Mouse (Mus musculus) cerebral cortex, adult 2 months (tissue): ENCODE results near the gene Tmem116.

Source experiments
- WGBS: fragments of 180-500 bp; shearing (Covaris S2); methylation state at CpG from one replicate; pipeline ENCODE4 v1.1.7; 2018; 5-methylcytosine and 5-hydroxymethylcytosine counted together

Tmem116 gene

DNA sequence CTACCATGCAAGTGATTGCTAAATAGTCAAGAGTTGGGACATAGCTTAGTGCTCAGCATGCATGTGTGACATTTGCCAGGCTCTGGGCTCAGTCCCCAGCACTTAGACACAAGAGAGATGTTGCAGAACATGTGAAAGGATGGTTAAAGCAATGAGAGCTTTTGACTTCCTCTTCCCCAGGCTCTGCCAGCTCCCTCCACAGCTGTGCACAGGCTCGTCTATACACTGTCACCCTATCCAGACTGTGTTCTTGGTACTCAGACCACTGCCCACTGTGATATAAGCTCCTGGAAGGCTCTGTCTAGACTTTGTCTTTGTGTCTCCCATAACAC is 10.4 kb downstream of the Tmem116 start:
- WGBS: 41% methylated on average over 1 of the region's 1 CpGs

DNA sequence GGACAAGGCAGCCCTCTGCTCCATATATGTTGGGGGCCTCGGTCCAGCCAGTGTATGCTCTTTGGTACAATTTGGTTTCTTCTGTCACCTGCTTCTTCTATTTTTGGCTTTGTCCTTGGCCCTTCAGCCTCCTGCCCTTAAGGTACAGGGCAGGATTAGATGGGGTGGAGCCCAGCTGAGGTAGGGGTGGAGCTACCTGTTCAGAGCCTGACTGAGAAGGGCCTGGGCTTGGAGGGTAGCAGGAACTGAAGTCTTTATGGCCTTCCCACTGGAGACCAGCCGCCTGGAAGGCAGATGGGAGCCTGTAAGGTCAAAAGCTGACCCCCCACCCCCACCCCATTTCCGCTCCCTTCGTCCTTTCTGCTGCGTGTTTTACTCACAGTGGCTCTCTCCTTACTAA is 11.3 kb downstream of the Tmem116 start:
- 83% methylated on average over 5 of the region's 5 CpGs for WGBS

DNA sequence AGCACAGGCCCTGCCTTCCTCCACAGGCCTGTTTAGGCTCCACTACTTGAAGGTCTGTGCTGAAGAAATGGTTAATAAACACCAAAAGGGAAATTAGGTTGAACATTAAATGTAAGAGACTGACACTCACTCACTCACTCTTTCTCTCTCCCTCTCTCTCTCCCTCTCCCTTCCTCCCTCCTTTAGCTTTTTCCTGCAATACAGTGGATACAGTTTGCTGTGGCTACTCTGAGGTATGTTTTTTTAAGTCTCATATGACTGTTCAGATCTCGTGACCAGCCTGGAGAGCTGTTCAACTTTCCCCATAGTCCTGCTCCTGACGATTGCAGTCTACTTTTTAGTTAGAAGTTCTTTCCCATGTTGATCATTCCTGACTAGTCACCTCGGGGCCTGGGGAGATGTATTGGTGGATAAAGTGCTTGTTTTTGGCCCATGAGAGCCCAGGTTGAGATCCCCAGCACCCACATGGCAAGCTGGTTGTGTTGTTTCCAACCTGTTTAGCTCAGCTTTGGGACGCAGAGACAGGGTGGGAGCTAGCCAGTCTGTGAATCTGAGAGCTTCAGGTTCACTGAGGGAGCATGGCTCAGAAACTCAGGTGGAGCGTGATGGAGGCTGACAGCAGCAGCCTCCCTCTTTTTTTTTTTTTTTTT is 12.0 kb downstream of the Tmem116 start:
- 78% methylated on average over 5 of the region's 5 CpGs for WGBS

DNA sequence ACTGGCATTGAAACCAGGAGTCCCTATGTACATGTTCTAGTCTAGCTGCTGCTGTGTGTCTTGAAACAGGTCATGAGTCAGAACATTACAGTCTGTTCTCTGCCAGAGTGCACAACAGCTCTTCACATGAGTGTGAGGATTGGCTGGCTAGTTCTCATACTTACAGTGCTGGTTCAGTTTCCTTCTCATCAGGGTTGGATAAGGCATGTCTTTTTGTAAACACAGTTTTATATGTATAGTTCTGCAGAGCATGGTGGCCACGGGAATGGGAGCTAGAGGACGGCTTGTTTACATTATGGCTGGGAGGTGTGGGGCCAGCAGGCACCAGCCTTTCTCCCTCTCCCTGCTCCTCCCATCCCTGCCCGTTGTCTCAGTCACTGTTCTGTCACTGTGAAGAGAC is 17.9 kb downstream of the Tmem116 start:
- WGBS: 62% methylated on average over 3 of the region's 3 CpGs

- 88% methylated on average over 2 of the region's 2 CpGs for WGBS
These were observed 20.7 kb downstream of the Tmem116 start for GRCm38 (mm10) chr5:121472411-121472810.

DNA sequence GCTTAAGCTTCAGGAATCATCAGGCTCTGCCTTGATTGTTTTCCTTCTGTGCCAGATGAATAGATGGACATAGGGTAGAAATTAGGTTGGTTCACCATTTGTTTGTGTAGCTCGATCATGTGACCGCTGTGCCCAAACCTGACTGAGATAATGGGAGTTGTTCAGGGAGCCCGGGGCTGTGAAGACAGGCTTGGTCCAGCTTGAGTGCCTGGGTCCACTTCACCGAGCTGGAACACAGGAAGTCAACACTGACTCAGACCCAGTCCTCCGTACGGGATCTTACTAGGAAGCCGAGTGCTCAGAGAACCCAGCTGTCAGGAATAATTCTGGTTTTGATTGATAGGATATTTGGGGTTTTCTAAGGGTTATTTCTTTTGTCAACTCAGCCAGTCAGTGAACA is 22.9 kb downstream of the Tmem116 start:
- WGBS: 77% methylated on average over 7 of the region's 7 CpGs

- WGBS: 89% methylated on average over 1 of the region's 1 CpGs
These were observed 24.3 kb downstream of the Tmem116 start for GRCm38 (mm10) chr5:121476040-121476439.

DNA sequence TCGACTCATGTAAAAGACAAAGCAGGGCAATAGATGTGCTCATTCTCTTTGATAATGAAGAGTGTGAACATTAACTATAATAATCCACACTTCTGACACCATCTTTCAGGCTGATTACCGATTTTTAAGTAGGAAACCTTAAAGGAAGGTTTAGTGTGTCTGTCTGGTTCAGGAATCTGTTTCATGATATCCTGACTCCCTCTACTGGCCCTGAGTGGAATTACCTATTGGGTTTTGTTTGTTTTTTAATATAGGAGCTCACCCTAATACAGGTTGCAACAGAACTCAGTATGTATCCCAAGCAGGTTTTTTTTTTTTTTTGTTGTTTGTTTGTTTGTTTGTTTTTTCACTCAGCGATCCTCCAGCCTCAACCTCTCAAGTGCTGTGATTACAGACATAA is 26.0 kb downstream of the Tmem116 start:
- WGBS: 28% methylated on average over 3 of the region's 3 CpGs

DNA sequence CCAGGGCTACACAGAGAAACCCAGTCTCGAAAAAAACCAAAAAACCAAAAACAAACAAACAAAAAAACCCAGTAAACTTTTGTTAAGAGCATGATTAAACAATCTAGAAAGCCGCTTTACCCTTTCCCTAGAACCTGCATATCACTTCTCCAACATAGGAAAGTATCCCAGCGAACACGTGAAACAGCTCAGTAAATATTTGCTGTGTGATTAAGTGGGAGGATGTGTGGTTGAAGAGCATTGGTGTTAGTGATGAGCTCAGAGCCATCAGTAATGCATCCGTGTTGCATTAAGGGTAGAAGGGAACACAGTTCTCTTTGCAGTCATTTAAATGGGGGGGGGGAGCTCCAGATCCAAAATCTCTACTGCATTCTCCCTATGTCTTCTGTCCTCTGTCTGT is 33.1 kb downstream of the Tmem116 start:
- WGBS: 91% methylated on average over 5 of the region's 5 CpGs

DNA sequence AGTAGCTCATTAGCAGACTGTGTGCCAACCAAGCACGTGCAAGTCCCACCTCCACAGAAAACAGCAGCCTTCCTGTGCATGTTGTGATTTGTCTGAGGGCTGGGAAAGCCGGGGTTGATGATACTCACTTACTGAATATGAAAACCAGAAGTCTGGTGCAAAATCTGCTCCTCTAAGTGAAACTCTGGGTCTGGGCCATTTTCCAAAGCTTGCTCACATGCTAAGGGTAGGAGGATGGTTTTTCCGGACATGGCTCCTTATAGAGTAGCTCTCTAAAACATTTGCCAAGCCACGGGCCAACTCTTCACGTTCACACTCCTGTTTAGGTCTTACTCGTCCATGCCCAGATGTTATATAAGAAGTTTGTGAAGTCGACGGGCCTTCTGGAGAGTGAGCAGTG is 41.6 kb downstream of the Tmem116 start:
- WGBS: 45% methylated on average over 8 of the region's 8 CpGs

- 74% methylated on average over 7 of the region's 7 CpGs for WGBS
These were observed 49.0 kb downstream of the Tmem116 start for GRCm38 (mm10) chr5:121500719-121501118.

DNA sequence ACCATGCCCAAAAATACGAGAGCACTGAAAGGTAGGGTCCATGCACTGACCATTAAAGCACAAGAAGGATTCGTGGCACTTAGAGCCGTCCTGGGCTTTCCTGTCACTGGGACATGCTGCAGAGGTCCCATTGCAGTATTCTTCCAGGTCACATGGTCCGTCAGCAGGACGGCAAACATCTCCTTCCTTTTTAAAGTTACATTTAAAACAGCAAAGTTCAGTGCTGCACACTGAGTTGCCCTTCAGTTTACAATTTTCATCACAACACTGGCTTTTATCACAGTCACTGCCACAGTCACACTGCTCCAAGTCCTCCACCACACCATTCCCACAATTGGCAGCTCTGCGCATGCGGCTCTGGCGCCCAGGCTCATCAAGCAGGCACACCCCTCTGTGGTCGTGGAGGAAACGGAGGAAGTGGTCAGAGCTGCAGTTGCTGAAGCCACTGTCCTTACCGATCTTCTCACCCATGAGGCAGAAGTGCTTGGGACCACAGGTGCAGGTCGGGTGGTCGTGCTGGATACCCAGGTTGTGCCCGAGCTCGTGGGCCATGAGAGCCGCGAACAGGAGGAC is 49.8 kb downstream of the Tmem116 start:
- 70% methylated on average over 11 of the region's 17 CpGs for WGBS

DNA sequence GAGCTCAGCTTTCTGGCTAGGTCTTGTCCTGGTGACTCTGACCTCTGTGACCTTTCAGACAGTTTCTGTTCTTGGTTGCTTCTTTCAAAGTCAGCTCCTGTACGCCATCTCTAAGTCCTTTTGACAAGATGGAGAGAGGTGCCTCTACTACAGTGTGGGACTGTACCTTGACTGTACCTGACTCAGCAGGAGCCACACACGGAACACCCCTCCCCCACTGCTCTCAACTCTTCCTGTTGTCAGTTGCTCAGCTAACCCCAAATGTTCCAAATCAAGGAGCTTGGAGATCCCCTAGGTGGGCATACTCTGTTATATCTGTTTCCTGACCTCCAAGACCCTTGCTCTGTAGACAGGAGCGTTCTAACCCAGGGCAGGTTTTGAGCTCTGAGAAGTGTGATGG is 51.5 kb downstream of the Tmem116 start, which contains the start of gene Adam1b:
Adam1b (minus strand) TSS at position 205 of the 400 bp plus-strand sequence.
- WGBS: 93% methylated on average over 3 of the region's 3 CpGs

DNA sequence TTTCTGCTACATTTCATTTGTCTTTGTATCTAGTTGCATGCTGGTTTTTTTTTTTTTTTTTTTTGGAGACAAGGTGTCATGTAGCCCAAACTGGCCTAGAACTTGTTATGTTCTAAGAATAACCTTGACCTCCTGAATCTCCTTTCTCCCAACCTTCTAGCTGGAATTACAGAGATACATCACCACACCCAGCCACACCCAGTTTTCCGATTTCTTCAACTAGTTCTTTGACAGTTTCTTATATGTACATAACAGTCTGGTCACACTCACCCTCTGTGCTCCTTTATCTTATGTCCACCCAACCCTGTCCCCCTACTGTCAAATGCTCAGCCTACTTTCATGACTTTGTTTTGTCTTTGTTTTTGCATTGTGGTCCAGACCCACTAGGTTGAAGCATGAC is 55.2 kb downstream of the Tmem116 start:
- 86% methylated on average over 1 of the region's 1 CpGs for whole genome bisulfite sequencing

DNA sequence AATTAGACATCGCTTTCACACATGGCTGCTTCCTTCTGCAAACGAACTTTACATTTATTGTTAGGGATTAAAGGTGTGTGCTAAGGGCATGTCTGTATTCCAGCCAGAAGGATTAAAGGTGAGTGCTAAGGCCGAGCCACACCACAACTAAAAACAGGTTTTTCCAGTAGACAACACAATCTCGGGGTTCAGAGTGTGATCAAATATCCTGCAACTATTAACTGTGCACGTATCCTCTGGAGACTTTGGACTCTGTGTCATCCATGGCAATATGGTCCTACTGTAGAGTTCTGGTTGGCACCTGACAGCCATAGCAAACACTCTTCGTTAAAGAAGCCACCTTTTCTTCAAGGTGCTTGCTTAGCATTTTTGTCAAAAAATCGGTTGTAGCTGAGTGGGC is 58.3 kb downstream of the Tmem116 start:
- 81% methylated on average over 7 of the region's 7 CpGs for WGBS

DNA sequence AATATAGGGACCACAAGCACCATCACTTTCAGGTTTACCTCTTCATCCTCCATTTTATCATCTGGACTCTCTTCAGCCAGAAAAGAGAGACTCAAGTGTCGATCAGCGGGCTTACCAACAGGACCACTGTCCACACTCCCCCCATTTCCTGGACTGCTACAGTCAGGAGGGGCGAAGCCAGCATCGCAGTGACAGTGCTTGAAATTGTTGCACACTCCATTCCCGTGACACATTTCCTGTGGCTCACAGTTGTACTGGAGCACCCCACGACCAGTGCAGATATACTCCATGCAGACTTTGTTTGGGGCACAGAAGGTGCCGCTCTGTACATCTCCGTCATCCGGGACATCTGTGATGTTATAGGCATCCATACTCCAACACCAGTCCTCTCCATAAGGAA is 67.3 kb downstream of the Tmem116 start:
- 92% methylated on average over 9 of the region's 9 CpGs for WGBS

- 87% methylated on average over 11 of the region's 17 CpGs for WGBS
These were observed 68.1 kb downstream of the Tmem116 start for GRCm38 (mm10) chr5:121519758-121520157.

DNA sequence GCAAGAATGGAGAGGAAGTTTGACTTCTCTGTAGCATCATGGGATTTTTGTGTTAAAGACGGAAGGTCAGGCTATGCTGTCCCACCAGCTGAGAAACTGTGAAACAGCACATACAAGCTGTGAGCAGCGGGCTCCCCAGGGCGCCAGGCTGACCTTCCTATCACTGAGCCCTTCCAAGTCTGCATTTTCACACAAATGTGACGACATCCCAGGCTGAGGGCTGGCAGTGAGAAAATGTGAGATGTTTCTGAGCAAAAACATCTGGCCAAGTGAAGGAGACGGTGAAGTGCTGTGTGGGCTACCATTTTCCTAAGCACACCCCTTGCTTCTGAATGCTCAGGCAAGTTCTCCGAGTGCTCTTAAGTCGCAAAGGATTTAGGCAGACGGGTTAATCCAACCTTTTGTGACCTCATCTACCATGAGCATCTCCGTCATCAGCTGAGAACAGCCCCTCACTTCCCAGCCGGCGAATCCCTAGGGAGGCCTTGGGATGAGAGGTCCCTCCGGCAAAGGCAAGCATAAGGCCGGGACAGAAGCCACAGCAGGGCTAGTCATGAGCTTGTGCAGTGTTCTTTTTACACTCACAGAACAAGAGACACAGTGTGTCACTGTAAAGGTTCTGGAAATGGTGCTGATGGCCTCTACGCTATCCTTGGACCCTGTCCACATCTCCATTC is 74.2 kb downstream of the Tmem116 start:
- WGBS: 78% methylated on average over 14 of the region's 14 CpGs

DNA sequence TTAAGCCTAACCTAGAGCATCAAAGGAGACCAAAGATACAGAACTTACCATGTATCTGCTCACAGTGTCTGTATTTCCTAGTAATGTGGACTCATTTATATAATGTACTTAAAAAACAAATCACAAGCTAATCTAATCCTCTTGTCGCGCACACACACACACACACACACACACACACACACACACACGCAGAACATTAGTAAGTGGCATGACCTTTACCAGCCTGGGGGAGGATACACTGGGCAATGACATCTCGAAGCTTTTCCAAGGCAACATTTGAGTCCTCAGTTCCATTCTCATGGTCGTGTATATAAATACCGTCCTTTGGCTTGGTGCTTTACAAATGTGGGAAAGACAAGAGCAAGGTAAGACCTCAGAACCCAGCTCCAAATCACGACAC is 74.8 kb downstream of the Tmem116 start:
- WGBS: 76% methylated on average over 7 of the region's 7 CpGs

GRCm38 (mm10) chr5:121526961-121527360 is 75.3 kb downstream of the Tmem116 start:
- 65% methylated on average over 8 of the region's 8 CpGs for WGBS

GRCm38 (mm10) chr5:121534521-121534920 is 82.8 kb downstream of the Tmem116 start:
- WGBS: 94% methylated on average over 5 of the region's 5 CpGs

DNA sequence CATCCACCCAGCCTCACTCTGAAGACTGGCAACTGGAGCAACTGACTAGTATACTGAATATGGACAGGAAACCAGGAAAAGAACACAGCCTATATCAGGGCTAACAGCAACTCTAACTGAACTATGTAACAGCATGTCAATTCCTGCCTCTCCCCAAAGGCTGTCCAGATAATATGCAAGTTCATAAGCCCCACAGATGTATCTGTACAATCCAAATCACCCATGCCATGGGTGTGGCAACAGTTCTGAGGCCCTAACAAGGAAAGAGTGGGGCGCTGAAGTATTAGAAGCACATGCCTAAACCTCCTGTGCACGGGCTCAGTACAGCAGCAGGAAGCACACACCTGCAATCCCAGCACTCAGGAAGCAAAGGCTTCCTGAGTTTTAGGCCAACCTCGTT is 83.4 kb downstream of the Tmem116 start:
- WGBS: 87% methylated on average over 3 of the region's 3 CpGs

DNA sequence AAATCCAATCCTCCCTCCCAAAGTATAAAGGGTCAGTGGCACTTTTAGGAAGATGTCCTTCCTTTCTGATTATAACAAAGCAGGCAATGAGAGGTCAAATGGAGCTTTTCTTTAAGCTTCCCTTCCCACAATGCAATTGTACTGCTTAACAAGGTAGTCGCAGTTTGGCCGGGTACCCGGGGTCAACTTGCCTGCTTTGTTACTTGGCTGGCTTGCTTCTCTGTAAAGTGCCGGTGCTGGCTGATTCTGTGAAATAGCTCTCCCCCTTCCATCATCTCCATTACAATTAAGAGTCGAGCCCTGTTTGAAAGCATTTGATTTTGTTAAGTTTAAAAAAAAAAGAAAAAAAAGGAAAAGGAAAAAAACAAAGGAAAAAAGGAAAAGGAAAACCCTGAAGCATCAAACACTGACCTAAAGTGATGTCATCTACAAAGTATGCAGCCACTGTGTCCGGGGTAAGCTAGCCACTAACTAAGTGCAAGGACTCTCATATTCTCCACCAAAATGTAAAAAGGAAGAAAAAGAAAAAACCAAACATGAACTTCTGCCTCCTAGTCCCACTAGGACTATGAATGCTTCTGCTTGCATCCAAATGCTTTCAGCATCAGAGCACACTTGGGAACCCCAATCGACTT is 85.3 kb downstream of the Tmem116 start:
- WGBS: 45% methylated on average over 7 of the region's 7 CpGs
